Mouse (Mus musculus): ENCODE results near the gene 1700016C15Rik.

DNA sequence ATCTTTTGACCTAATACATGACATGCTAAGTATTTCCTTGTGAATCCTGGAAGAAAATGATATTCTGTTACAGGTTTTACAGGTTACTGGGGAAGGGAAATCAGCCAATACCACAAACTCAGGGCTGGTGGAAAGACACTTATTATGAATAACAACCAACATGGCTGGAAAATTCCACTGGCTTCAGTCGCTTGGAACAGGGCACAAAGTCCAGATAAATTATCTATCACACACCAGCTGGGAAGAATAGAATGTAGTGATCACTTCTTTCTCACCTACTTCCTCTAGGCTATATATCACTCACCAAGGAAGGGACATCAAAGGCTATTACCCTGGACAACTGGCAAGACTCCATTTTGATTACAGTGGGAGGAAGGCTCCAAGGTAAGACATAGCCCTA lies 11.1 kb downstream of the 1700016C15Rik start:
- TF ChIP-seq CTCF (IDR thresholded peaks at IDR 0.05; ENCODE audit: extremely low read depth, insufficient read depth, insufficient read length, insufficient replicate concordance) (no peak), POLR2A (IDR thresholded peaks at IDR 0.05; ENCODE audit: low read depth, low read length) (no peak)

All from spleen, adult 2 months (tissue).